Mouse (Mus musculus) hindbrain, embryonic 11.5 days (tissue): Measurements from ENCODE around the gene Asap2. TPM values are rescaled to one million over a fixed set of nuclear protein-coding genes. Genes with fewer than 3 reads are reported as not detected.

Source experiments
- ATAC-seq: fragments of 200-750 bp; cut with Nextera tagmentation; 2 replicates; pipeline ENCODE4 v1.8.0; 2017; ENCODE audit warnings: mild to moderate bottlenecking, moderate TSS enrichment, moderate library complexity; ENCODE audit not compliant: low FRiP score
- DNase-seq: peaks from one replicate; pipeline ENCODE4 v3.0.0-alpha.2; 2015; ENCODE audit warnings: low spot score
- H3K27ac ChIP-seq: fragments of 300-500 bp; sonication (generic); 2 replicates; pipeline ENCODE4 v1.5.1; 2014; ENCODE audit warnings: mild to moderate bottlenecking, low read depth, low read length
- H3K27me3 ChIP-seq: fragments of 300-500 bp; sonication (generic); 2 replicates; pipeline ENCODE4 v1.6.1; 2014; ENCODE audit warnings: mild to moderate bottlenecking, low read length, moderate library complexity, mixed read lengths; ENCODE audit not compliant: control insufficient read depth, insufficient read depth
- H3K36me3 ChIP-seq: fragments of 300-500 bp; sonication (generic); 2 replicates; pipeline ENCODE4 v1.6.1; 2014; ENCODE audit warnings: mild to moderate bottlenecking, low read length, moderate library complexity, mixed read lengths; ENCODE audit not compliant: control insufficient read depth, insufficient read depth
- H3K4me1 ChIP-seq: fragments of 300-500 bp; sonication (generic); replicated peaks from 2 replicates; pipeline ENCODE4 v1.6.1; 2014; ENCODE audit warnings: low read length, mixed read lengths; ENCODE audit not compliant: control insufficient read depth, insufficient read depth
- H3K4me2 ChIP-seq: fragments of 300-500 bp; sonication (generic); replicated peaks from 2 replicates; pipeline ENCODE4 v1.6.1; 2014; ENCODE audit warnings: mild to moderate bottlenecking, low read depth, low read length
- H3K4me3 ChIP-seq: fragments of 300-500 bp; sonication (generic); 2 replicates; pipeline ENCODE4 v1.5.1; 2014; ENCODE audit warnings: low read depth, low read length
- H3K9ac ChIP-seq: fragments of 300-500 bp; sonication (generic); 2 replicates; pipeline ENCODE4 v1.6.1; 2014; ENCODE audit warnings: low read depth, low read length
- H3K9me3 ChIP-seq: fragments of 300-500 bp; sonication (generic); 2 replicates; pipeline ENCODE4 v1.6.1; 2016; ENCODE audit warnings: low read length; ENCODE audit not compliant: control insufficient read depth
- WGBS: fragments of 180-500 bp; shearing (Covaris S2); extraction: QIAGEN DNeasy Blood & Tissue Kit; methylation state at CpG from one replicate; pipeline ENCODE4 v1.1.7; 2014; 5-methylcytosine and 5-hydroxymethylcytosine counted together
- polyA plus RNA-seq: library from polyadenylated mRNA; unstranded; fragments of >200 nt; fragmentation: Nextera tagmentation; extraction: Ambion mirVana; gene quantifications from 2 replicates; pipeline ENCODE4 v1.2.1, GENCODE M21; 2014

Asap2 gene
- polyA plus RNA-seq, 1 experiment from 2014 or later: 18.4 TPM

GRCm38 (mm10) chr12:21139560-21139959 lies 149.3 kb downstream of the Asap2 start:
- Histone ChIP-seq H3K36me3 (no peaks in the 10 kb centered on the region), H3K9me3 (no peaks in the 10 kb centered on the region), H3K4me1 (no peaks in the 10 kb centered on the region), H3K4me3 (no peak overlapping the region), H3K27me3 (no peaks in the 10 kb centered on the region), H3K9ac (no peak overlapping the region), H3K4me2 (no peak overlapping the region), H3K27ac (no peak overlapping the region)
- ATAC-seq: no peak
- WGBS: 70% methylated on average over 4 of the region's 4 CpGs
- no peak for DNase-seq

- WGBS: 91% methylated on average over 14 of the region's 14 CpGs
- Histone ChIP-seq H3K27me3 (no peaks in the 10 kb centered on the region), H3K4me3 (no peak overlapping the region), H3K36me3 (no peaks in the 10 kb centered on the region), H3K4me2 (no peak overlapping the region), H3K27ac (no peak overlapping the region), H3K9me3 (no peaks in the 10 kb centered on the region), H3K9ac (no peak overlapping the region), H3K4me1 (no peaks in the 10 kb centered on the region)
- ATAC-seq (no peak), DNase-seq (no peak)
Observed at GRCm38 (mm10) chr12:21140153-21140552, 149.9 kb downstream of the Asap2 start.

GRCm38 (mm10) chr12:21140741-21141308 lies 150.6 kb downstream of the Asap2 start:
- Histone ChIP-seq H3K36me3 (no peaks in the 10 kb centered on the region), H3K4me2 (no peak overlapping the region), H3K4me1 (no peaks in the 10 kb centered on the region), H3K27ac (no peak overlapping the region), H3K9ac (no peak overlapping the region), H3K27me3 (no peaks in the 10 kb centered on the region), H3K9me3 (no peaks in the 10 kb centered on the region), H3K4me3 (no peak overlapping the region)
- ATAC-seq: no peak
- WGBS: 95% methylated on average over 6 of the region's 6 CpGs
- no peak for DNase-seq

- Histone ChIP-seq H3K36me3 (no peaks in the 10 kb centered on the region), H3K27me3 (no peaks in the 10 kb centered on the region), H3K4me1 (no peaks in the 10 kb centered on the region), H3K9ac (no peak overlapping the region), H3K9me3 (no peaks in the 10 kb centered on the region), H3K4me3 (no peak overlapping the region), H3K27ac (no peak overlapping the region), H3K4me2 (no peak overlapping the region)
- ATAC-seq (no peak), DNase-seq (no peak)
- 85% methylated on average over 5 of the region's 5 CpGs for WGBS
Observed at GRCm38 (mm10) chr12:21141691-21142300, 151.5 kb downstream of the Asap2 start.

- Histone ChIP-seq H3K4me2 (no peak overlapping the region), H3K9ac (no peak overlapping the region), H3K9me3 (no peaks in the 10 kb centered on the region), H3K4me1 (no peaks in the 10 kb centered on the region), H3K4me3 (no peak overlapping the region), H3K27me3 (no peaks in the 10 kb centered on the region), H3K36me3 (no peaks in the 10 kb centered on the region), H3K27ac (no peak overlapping the region)
- DNase-seq (no peak), ATAC-seq (no peak)
- 84% methylated on average over 9 of the region's 9 CpGs for WGBS
Observed at GRCm38 (mm10) chr12:21142489-21143254, 152.4 kb downstream of the Asap2 start.

GRCm38 (mm10) chr12:21144602-21145001 lies 154.3 kb downstream of the Asap2 start:
- no peaks in the 10 kb centered on the region for H3K36me3 ChIP-seq
- 91% methylated on average over 5 of the region's 5 CpGs for WGBS
- no peaks in the 10 kb centered on the region for H3K27me3 ChIP-seq
- H3K9me3 ChIP-seq: no peaks in the 10 kb centered on the region
- H3K4me1 ChIP-seq: no peaks in the 10 kb centered on the region
- no peak for DNase-seq
- no peak overlapping the region for H3K9ac ChIP-seq
- H3K4me3 ChIP-seq: no peak overlapping the region
- ATAC-seq: no peak
- no peak overlapping the region for H3K4me2 ChIP-seq
- no peak overlapping the region for H3K27ac ChIP-seq

GRCm38 (mm10) chr12:21145050-21145449 lies 154.8 kb downstream of the Asap2 start:
- Histone ChIP-seq H3K4me2 (no peak overlapping the region), H3K27ac (no peak overlapping the region), H3K9me3 (no peaks in the 10 kb centered on the region), H3K36me3 (no peaks in the 10 kb centered on the region), H3K9ac (no peak overlapping the region), H3K27me3 (no peaks in the 10 kb centered on the region), H3K4me3 (no peak overlapping the region), H3K4me1 (no peaks in the 10 kb centered on the region)
- DNase-seq (no peak), ATAC-seq (no peak)
- 90% methylated on average over 5 of the region's 5 CpGs for WGBS

- Histone ChIP-seq H3K4me1 (no peaks in the 10 kb centered on the region), H3K27me3 (no peaks in the 10 kb centered on the region), H3K27ac (no peak overlapping the region), H3K4me3 (no peak overlapping the region), H3K4me2 (no peak overlapping the region), H3K36me3 (no peaks in the 10 kb centered on the region), H3K9me3 (no peaks in the 10 kb centered on the region), H3K9ac (no peak overlapping the region)
- ATAC-seq (no peak), DNase-seq (no peak)
- 76% methylated on average over 4 of the region's 4 CpGs for WGBS
Observed at GRCm38 (mm10) chr12:21146826-21147225, 156.6 kb downstream of the Asap2 start.

GRCm38 (mm10) chr12:21153279-21153707 lies 163.0 kb downstream of the Asap2 start:
- DNase-seq (no peak), ATAC-seq (no peak)
- H3K36me3 ChIP-seq: no peaks in the 10 kb centered on the region
- H3K27ac ChIP-seq: no peak overlapping the region
- H3K9me3 ChIP-seq: no peaks in the 10 kb centered on the region
- WGBS: 74% methylated on average over 8 of the region's 8 CpGs
- no peak overlapping the region for H3K4me2 ChIP-seq
- H3K9ac ChIP-seq: no peak overlapping the region
- no peaks in the 10 kb centered on the region for H3K27me3 ChIP-seq
- no peak overlapping the region for H3K4me3 ChIP-seq
- H3K4me1 ChIP-seq: no peaks in the 10 kb centered on the region
